In genomic region chr4:118076648-118077047, GRCm38 (mm10) we compare ENCODE assay signal across 23 mouse cellular contexts. TPM values are rescaled to one million over a fixed set of nuclear protein-coding genes. Genes with fewer than 3 reads are reported as not detected.
A peak's percentile ranks its signal among the peaks of the same experiment; 100 is the strongest.
DNase-seq lines count a peak whose midpoint lies in the region; ATAC-seq and TF ChIP-seq lines count a peak whose summit lies in the region.
"Had no signal": no experiment of that assay in that cellular context is flagged by ENCODE, and none has a peak within 500 bp of the region (broad histone marks: within the 10 kb centered on the region; RNA-seq: fewer than 3 reads in every experiment).

No protein-coding gene starts in this region.

- H3K27ac ChIP-seq in kidney, embryonic 14.5 days (ENCODE audit: low read depth, low read length), result peak overlapping the region; percentile 78
- peak overlapping the region; percentile 11 for H3K27ac ChIP-seq in liver, embryonic 13.5 days
- no peak overlapping the region for H3K27ac ChIP-seq in liver, postnatal 0 days (ENCODE audit: low read depth)
- H3K27ac ChIP-seq in limb, embryonic 13.5 days, result peak overlapping the region; percentile 15; the same call in 1 of the 2 replicates
- H3K27ac ChIP-seq: forebrain, embryonic 13.5 days; heart, embryonic 10.5 days had no signal

- ATAC-seq in kidney, embryonic 14.5 days (ENCODE audit: low FRiP score, low TSS enrichment), result no peak
- ATAC-seq in liver, embryonic 13.5 days (ENCODE audit: low read depth), result no peak
- ATAC-seq in liver, postnatal 0 days, result no peak
- ATAC-seq in limb, embryonic 13.5 days (ENCODE audit: low FRiP score, low read depth), result no peak
- ATAC-seq: activated CD4-positive, CD25-positive, alpha-beta regulatory T cell, adult 4 months; forebrain, embryonic 13.5 days; midbrain, embryonic 16.5 days had no signal

- no peak for TF ChIP-seq CTCF in liver, postnatal 0 days (IDR thresholded peaks at IDR 0.05; ENCODE audit: low read depth)

- H3K36me3 ChIP-seq in kidney, embryonic 14.5 days (ENCODE audit: control insufficient read depth, insufficient read depth, low read length), result no peaks in the 10 kb centered on the region
- H3K36me3 ChIP-seq in liver, embryonic 13.5 days, result peaks cover 3% of the 10 kb centered on the region; the same call in 1 of the 2 replicates
- 0 out of 2 replicates have a peak, but pooled peaks cover 4% of the 10 kb centered on the region for H3K36me3 ChIP-seq in liver, postnatal 0 days (replicated peaks; ENCODE audit: insufficient read depth, low read length)
- no peaks in the 10 kb centered on the region; the same call in 1 of the 2 replicates for H3K36me3 ChIP-seq in limb, embryonic 13.5 days
- H3K36me3 ChIP-seq: embryonic facial prominence, embryonic 15.5 days; hindbrain, embryonic 13.5 days had no signal

- no peak overlapping the region for H3K9ac ChIP-seq in kidney, embryonic 14.5 days (ENCODE audit: low read depth, low read length)
- no peak overlapping the region for H3K9ac ChIP-seq in liver, embryonic 13.5 days
- H3K9ac ChIP-seq in liver, postnatal 0 days (replicated peaks), result no peak overlapping the region
- H3K9ac ChIP-seq in limb, embryonic 13.5 days, result no peak overlapping the region
- H3K9ac ChIP-seq: embryonic facial prominence, embryonic 15.5 days; forebrain, embryonic 13.5 days; hindbrain, embryonic 13.5 days; lung, embryonic 14.5 days had no signal

- H3K4me1 ChIP-seq in kidney, embryonic 14.5 days (ENCODE audit: control insufficient read depth, insufficient read depth, low read length), result peaks cover 13% of the 10 kb centered on the region
- peaks cover 70% of the 10 kb centered on the region for H3K4me1 ChIP-seq in liver, embryonic 13.5 days (replicated peaks)
- peaks cover 23% of the 10 kb centered on the region for H3K4me1 ChIP-seq in liver, postnatal 0 days (ENCODE audit: insufficient read depth)
- H3K4me1 ChIP-seq in limb, embryonic 13.5 days, result peaks cover 53% of the 10 kb centered on the region
- H3K4me1 ChIP-seq: forebrain, embryonic 13.5 days had no signal

- no peak for DNase-seq in kidney, adult 18-20 months
- DNase-seq in liver, embryonic 13.5 days, result no peak
- no peak for DNase-seq in liver, postnatal 0 days
- DNase-seq in thymus, postnatal 10 days (ENCODE audit: low spot score in 2 of 2), result no peak
- DNase-seq: adrenal gland, adult 2 months; adrenal gland, postnatal 36 days; B cell, adult 2 months; cerebellum, adult 18-20 months; cerebellum, postnatal 10 days; gastrocnemius, postnatal 10 days; heart, postnatal 4 days; lung, postnatal 14 days; right cerebral cortex, postnatal 25 days had no signal

- no peak overlapping the region for H3K4me2 ChIP-seq in kidney, embryonic 14.5 days (replicated peaks; ENCODE audit: low read depth, low read length)
- H3K4me2 ChIP-seq in liver, embryonic 13.5 days, result no peak overlapping the region
- H3K4me2 ChIP-seq in liver, postnatal 0 days (ENCODE audit: low read depth, low read length), result no peak overlapping the region
- no peak overlapping the region for H3K4me2 ChIP-seq in limb, embryonic 13.5 days (replicated peaks)
- H3K4me2 ChIP-seq: embryonic facial prominence, embryonic 15.5 days; forebrain, embryonic 13.5 days; hindbrain, embryonic 13.5 days; midbrain, embryonic 11.5 days had no signal

- 85% methylated on average over 1 of the region's 1 CpGs for WGBS in kidney, embryonic 14.5 days
- 83% methylated on average over 1 of the region's 1 CpGs for WGBS in liver, embryonic 13.5 days (ENCODE audit: insufficient replicate concordance)
- whole genome bisulfite sequencing in liver, postnatal 0 days (ENCODE audit: insufficient replicate concordance), result 91% methylated on average over 1 of the region's 1 CpGs
- WGBS in limb, embryonic 13.5 days, result 86% methylated on average over 1 of the region's 1 CpGs

- H3K9me3 ChIP-seq in kidney, embryonic 14.5 days (ENCODE audit: control insufficient read depth, low read length), result no peaks in the 10 kb centered on the region; the same call in 1 of the 2 replicates
- peaks cover 4% of the 10 kb centered on the region; the same call in 1 of the 2 replicates for H3K9me3 ChIP-seq in liver, embryonic 13.5 days (replicated peaks)
- H3K9me3 ChIP-seq in liver, postnatal 0 days (ENCODE audit: low read length), result peaks cover 2% of the 10 kb centered on the region; the same call in 1 of the 2 replicates
- peaks cover 4% of the 10 kb centered on the region; the same call in 1 of the 2 replicates for H3K9me3 ChIP-seq in limb, embryonic 13.5 days
- H3K9me3 ChIP-seq: embryonic facial prominence, embryonic 15.5 days; forebrain, embryonic 13.5 days; heart, embryonic 10.5 days had no signal

- H3K4me3 ChIP-seq in kidney, embryonic 14.5 days (ENCODE audit: low read length), result no peak overlapping the region
- no peak overlapping the region for H3K4me3 ChIP-seq in liver, embryonic 13.5 days (replicated peaks)
- no peak overlapping the region for H3K4me3 ChIP-seq in liver, postnatal 0 days (ENCODE audit: low read depth, low read length)
- no peak overlapping the region for H3K4me3 ChIP-seq in limb, embryonic 13.5 days
- H3K4me3 ChIP-seq: embryonic facial prominence, embryonic 15.5 days; forebrain, embryonic 13.5 days; heart, embryonic 10.5 days; hindbrain, embryonic 13.5 days had no signal

- H3K27me3 ChIP-seq in kidney, embryonic 14.5 days (ENCODE audit: control insufficient read depth, insufficient read depth, low read length), result no peaks in the 10 kb centered on the region
- no peaks in the 10 kb centered on the region for H3K27me3 ChIP-seq in liver, embryonic 13.5 days
- H3K27me3 ChIP-seq in liver, postnatal 0 days (ENCODE audit: insufficient read depth, low read length), result no peaks in the 10 kb centered on the region
- H3K27me3 ChIP-seq in limb, embryonic 13.5 days, result 0 out of 2 replicates have a peak, but pooled peaks cover 5% of the 10 kb centered on the region
- H3K27me3 ChIP-seq: embryonic facial prominence, embryonic 15.5 days; forebrain, embryonic 13.5 days; hindbrain, embryonic 13.5 days had no signal

- no peak for TF ChIP-seq EP300 in liver, postnatal 0 days (IDR thresholded peaks at IDR 0.05; ENCODE audit: low read depth)

RNA-seq across cellular contexts. Expression of gene St3gal3, which starts 58.1 kb away (rescaled TPM):
- 6.8 and 11.0 TPM in 2 replicates for polyA plus RNA-seq in kidney, embryonic 14.5 days (2014; fragmentation: Nextera tagmentation; extraction: Ambion mirVana)
- polyA plus RNA-seq in liver, embryonic 13.5 days (2015; fragmentation: Nextera tagmentation; extraction: Ambion mirVana), result 1.6 TPM in 2 replicates
- 4.5 and 5.1 TPM in 2 replicates for polyA plus RNA-seq in liver, postnatal 0 days (2015; fragmentation: Nextera tagmentation; extraction: Ambion mirVana)
- polyA plus RNA-seq in limb, embryonic 13.5 days (2015; fragmentation: Nextera tagmentation; extraction: Ambion mirVana), result 9.3 and 9.8 TPM in 2 replicates
